Mouse (Mus musculus): Measurements from ENCODE around the gene Ddx5. TPM values are rescaled to one million over a fixed set of nuclear protein-coding genes. Genes with fewer than 3 reads are reported as not detected.

Ddx5 gene
- polyA plus RNA-seq, 1 experiment from 2014 or later = 396 TPM

- Histone ChIP-seq H3K9me3 (ENCODE audit: control insufficient read depth, low read depth, low read length) (no peaks in the 10 kb centered on the region), H3K4me3 (ENCODE audit: low read depth, low read length) (no peak overlapping the region), H3K4me1 (ENCODE audit: control insufficient read depth, insufficient read depth, low read length) (0 out of 2 replicates have a peak, but pooled peaks cover 8% of the 10 kb centered on the region), H3K27ac (ENCODE audit: low read length) (0 out of 2 replicates have a peak overlapping the region, but pooled peaks have one; percentile 44), H3K9ac (replicated peaks; ENCODE audit: low read depth, low read length) (no peak overlapping the region), H3K27me3 (ENCODE audit: control insufficient read depth, insufficient read depth, low read length) (no peaks in the 10 kb centered on the region), H3K36me3 (ENCODE audit: control insufficient read depth, insufficient read depth, low read length) (no peaks in the 10 kb centered on the region), H3K4me2 (replicated peaks; ENCODE audit: low read depth, low read length) (no peak overlapping the region)
- WGBS = 34% methylated on average over 12 of the region's 12 CpGs
- no peak for ATAC-seq (ENCODE audit: insufficient number of reproducible peaks, insufficient read depth, low FRiP score, low read depth)
These were observed 51.8 kb downstream of the Ddx5 start for GRCm38 (mm10) chr11:106737178-106737621.

GRCm38 (mm10) chr11:106736614-106737013, 52.4 kb downstream of the Ddx5 start:
- no peaks in the 10 kb centered on the region for H3K9me3 ChIP-seq (ENCODE audit: control insufficient read depth, low read depth, low read length)
- WGBS = 74% methylated on average over 3 of the region's 3 CpGs
- no peak for ATAC-seq (ENCODE audit: insufficient number of reproducible peaks, insufficient read depth, low FRiP score, low read depth)
- H3K4me2 ChIP-seq (replicated peaks; ENCODE audit: low read depth, low read length) = no peak overlapping the region
- H3K4me3 ChIP-seq (ENCODE audit: low read depth, low read length) = no peak overlapping the region
- no peaks in the 10 kb centered on the region for H3K36me3 ChIP-seq (ENCODE audit: control insufficient read depth, insufficient read depth, low read length)
- H3K27me3 ChIP-seq (ENCODE audit: control insufficient read depth, insufficient read depth, low read length) = no peaks in the 10 kb centered on the region
- 0 out of 2 replicates have a peak, but pooled peaks cover 8% of the 10 kb centered on the region for H3K4me1 ChIP-seq (ENCODE audit: control insufficient read depth, insufficient read depth, low read length)
- H3K9ac ChIP-seq (replicated peaks; ENCODE audit: low read depth, low read length) = no peak overlapping the region
- peak overlapping the region; percentile 44; the same call in 1 of the 2 replicates for H3K27ac ChIP-seq (ENCODE audit: low read length)

GRCm38 (mm10) chr11:106730714-106731113, 58.3 kb downstream of the Ddx5 start:
- Histone ChIP-seq H3K4me1 (ENCODE audit: control insufficient read depth, insufficient read depth, low read length) (peaks cover 5% of the 10 kb centered on the region; the same call in 1 of the 2 replicates), H3K9me3 (ENCODE audit: control insufficient read depth, low read depth, low read length) (no peaks in the 10 kb centered on the region), H3K4me2 (replicated peaks; ENCODE audit: low read depth, low read length) (no peak overlapping the region), H3K4me3 (ENCODE audit: low read depth, low read length) (no peak overlapping the region), H3K9ac (replicated peaks; ENCODE audit: low read depth, low read length) (no peak overlapping the region), H3K36me3 (ENCODE audit: control insufficient read depth, insufficient read depth, low read length) (no peaks in the 10 kb centered on the region), H3K27me3 (ENCODE audit: control insufficient read depth, insufficient read depth, low read length) (no peaks in the 10 kb centered on the region), H3K27ac (ENCODE audit: low read length) (no peak overlapping the region; the same call in 1 of the 2 replicates)
- WGBS = 25% methylated on average over 4 of the region's 4 CpGs
- peak; percentile 28; the same call in 1 of the 2 replicates for ATAC-seq (ENCODE audit: insufficient number of reproducible peaks, insufficient read depth, low FRiP score, low read depth)

Small RNAs within 50 kb of the gene (microRNA-seq; reads per million reads assigned to microRNA genes)
- gene Gm25994 = not detected
- 8.1 reads per million, percentile 17 among the genes with 10 or more reads in this experiment for gene Mir3064

Other genes with a start within 250 kb of the Ddx5 start
- gene Tex2, start 175.8 kb downstream of the Ddx5 start, polyA plus RNA-seq (2014; fragmentation: Nextera tagmentation; extraction: Ambion mirVana) = 9.8 and 11.7 TPM in 2 replicates
- 41.9 and 45.2 TPM in 2 replicates for gene Pecam1, start 38.6 kb downstream of the Ddx5 start, polyA plus RNA-seq (2014; fragmentation: Nextera tagmentation; extraction: Ambion mirVana)
- 1.9 and 2.8 TPM in 2 replicates for gene Milr1, start 38.0 kb downstream of the Ddx5 start, polyA plus RNA-seq (2014; fragmentation: Nextera tagmentation; extraction: Ambion mirVana)
- 10.1 and 11.8 TPM in 2 replicates for gene Polg2, start 9.6 kb downstream of the Ddx5 start, polyA plus RNA-seq (2014; fragmentation: Nextera tagmentation; extraction: Ambion mirVana)
- 22.0 and 22.7 TPM in 2 replicates for gene Cep95, start 67 bp upstream of the Ddx5 start, polyA plus RNA-seq (2014; fragmentation: Nextera tagmentation; extraction: Ambion mirVana)
- 23.0 and 23.5 TPM in 2 replicates for gene Smurf2, start 131.5 kb upstream of the Ddx5 start, polyA plus RNA-seq (2014; fragmentation: Nextera tagmentation; extraction: Ambion mirVana)
- 369 and 383 TPM in 2 replicates for gene Kpna2, start 210.4 kb upstream of the Ddx5 start, polyA plus RNA-seq (2014; fragmentation: Nextera tagmentation; extraction: Ambion mirVana)
- 2.5 and 2.6 TPM in 2 replicates for gene 1810010H24Rik, start 236.5 kb upstream of the Ddx5 start, polyA plus RNA-seq (2014; fragmentation: Nextera tagmentation; extraction: Ambion mirVana)